Mouse (Mus musculus) CH12.LX (cell line): ENCODE measurements around the gene Taar7b. TPM values are rescaled to one million over a fixed set of nuclear protein-coding genes. Genes with fewer than 3 reads are reported as not detected.
A peak's percentile ranks its signal among the peaks of the same experiment; 100 is the strongest.

ENCODE experiments used
- DNase-seq: peaks from one replicate; pipeline ENCODE4 v3.0.0-alpha.2; 2013; ENCODE audit errors: extremely low read depth
- H3K27ac ChIP-seq: 2 replicates; pipeline ENCODE4 v1.5.1; 2012; ENCODE audit warnings: low read depth, mild to moderate bottlenecking, control low read depth, moderate library complexity; ENCODE audit not compliant: insufficient read depth
- H3K27me3 ChIP-seq: replicated peaks from 2 replicates; pipeline ENCODE3; 2012; ENCODE audit warnings: inconsistent platforms
- H3K36me3 ChIP-seq, 2 experiments: replicated peaks in 1 of 2; 2 replicates each; pipeline versions ENCODE3 to v1.6.1; 2012; ENCODE audit warnings: inconsistent platforms in 1 of 2, low read length in 1 of 2, mild to moderate bottlenecking in 1 of 2, mixed read lengths in 1 of 2, moderate library complexity in 1 of 2; ENCODE audit not compliant: control insufficient read depth in 1 of 2, insufficient read depth in 1 of 2
- H3K4me1 ChIP-seq, 2 experiments: 2 replicates each; pipeline ENCODE4 v1.6.1; 2012; ENCODE audit warnings: inconsistent platforms in 1 of 2, moderate library complexity in 1 of 2; ENCODE audit not compliant: insufficient read depth in 2 of 2, control insufficient read depth in 1 of 2
- H3K4me2 ChIP-seq: 2 replicates; pipeline ENCODE4 v1.6.1; 2012; ENCODE audit warnings: low read depth, mild to moderate bottlenecking, control low read depth; ENCODE audit not compliant: poor library complexity, insufficient read depth, severe bottlenecking
- H3K4me3 ChIP-seq, 3 experiments: fragments of 150-350 bp in 1 of 3; sonication (generic) in 1 of 3; replicated peaks in 1 of 3; 2 replicates each; pipeline versions ENCODE3 to v1.5.1; 2011 to 2012; ENCODE audit warnings: low read depth in 2 of 3, low read length in 2 of 3, mild to moderate bottlenecking in 2 of 3, moderate library complexity in 2 of 3, control low read depth in 1 of 3, improper control_type of control experiment in 1 of 3, inconsistent platforms in 1 of 3, mixed read lengths in 1 of 3; ENCODE audit not compliant: poor library complexity in 1 of 3
- H3K79me2 ChIP-seq: replicated peaks from 2 replicates; pipeline ENCODE4 v1.6.1; 2012; ENCODE audit warnings: mild to moderate bottlenecking, moderate library complexity; ENCODE audit not compliant: control insufficient read depth, poor library complexity, insufficient read depth, severe bottlenecking; ENCODE audit errors: extremely low read depth
- H3K9ac ChIP-seq: 2 replicates; pipeline ENCODE4 v1.6.1; 2012; ENCODE audit warnings: low read depth, mild to moderate bottlenecking, control low read depth, moderate library complexity; ENCODE audit not compliant: insufficient read depth
- H3K9me3 ChIP-seq: replicated peaks from 2 replicates; pipeline ENCODE3; 2012; ENCODE audit warnings: low read length, inconsistent platforms, mixed read lengths
- CHD2 ChIP-seq: IDR thresholded peaks from 2 replicates; pipeline ENCODE4 v1.6.1; 2011; ENCODE audit warnings: low read length, improper control_type of control experiment
- EP300 ChIP-seq: IDR thresholded peaks from 2 replicates; pipeline ENCODE4 v1.6.1; 2011; ENCODE audit warnings: low read length, improper control_type of control experiment
- ETS1 ChIP-seq: conservative IDR thresholded peaks from 2 replicates; pipeline ENCODE4 v1.6.1; 2012; ENCODE audit warnings: low read depth, mild to moderate bottlenecking, inconsistent platforms, low read length, improper control_type of control experiment, moderate library complexity
- IRF4 ChIP-seq: IDR thresholded peaks from 2 replicates; pipeline ENCODE4 v1.6.1; 2014; ENCODE audit warnings: low read depth, mild to moderate bottlenecking, inconsistent platforms, low read length, improper control_type of control experiment
- JUN ChIP-seq: IDR thresholded peaks from 2 replicates; pipeline ENCODE4 v1.6.1; 2011; ENCODE audit warnings: low read depth, mild to moderate bottlenecking, low read length, improper control_type of control experiment, moderate library complexity; ENCODE audit not compliant: insufficient read depth
- JUND ChIP-seq: conservative IDR thresholded peaks from 2 replicates; pipeline ENCODE4 v1.6.1; 2011; ENCODE audit warnings: low read depth, low read length, improper control_type of control experiment
- KAT2A ChIP-seq: IDR thresholded peaks from 2 replicates; pipeline ENCODE4 v1.6.1; 2012; ENCODE audit warnings: low read length, improper control_type of control experiment, inconsistent platforms; ENCODE audit not compliant: insufficient replicate concordance
- MAFK ChIP-seq: IDR thresholded peaks from 2 replicates; pipeline ENCODE4 v1.6.1; 2011; ENCODE audit warnings: low read length, improper control_type of control experiment; ENCODE audit not compliant: insufficient replicate concordance
- MAX ChIP-seq: IDR thresholded peaks from 2 replicates; pipeline ENCODE4 v1.6.1; 2011; ENCODE audit warnings: low read length, improper control_type of control experiment
- MAZ ChIP-seq: IDR thresholded peaks from 2 replicates; pipeline ENCODE4 v1.6.1; 2012; ENCODE audit warnings: low read depth, mild to moderate bottlenecking, inconsistent platforms, low read length, improper control_type of control experiment, moderate library complexity
- MEF2A ChIP-seq: IDR thresholded peaks from 2 replicates; pipeline ENCODE4 v1.6.1; 2014; ENCODE audit warnings: low read depth, mild to moderate bottlenecking, inconsistent platforms, low read length, improper control_type of control experiment, borderline replicate concordance
- MYC ChIP-seq: IDR thresholded peaks from 2 replicates; pipeline ENCODE4 v1.6.1; 2011; ENCODE audit warnings: low read depth, mild to moderate bottlenecking, improper control_type of control experiment, low read length
- NRF1 ChIP-seq: IDR thresholded peaks from 2 replicates; pipeline ENCODE4 v1.6.1; 2014; ENCODE audit warnings: low read depth, mild to moderate bottlenecking, inconsistent platforms, low read length, improper control_type of control experiment, moderate library complexity
- POLR2AphosphoS2 ChIP-seq: IDR thresholded peaks from 2 replicates; pipeline ENCODE4 v1.6.1; 2011; ENCODE audit warnings: low read depth, low read length, improper control_type of control experiment
- RAD21 ChIP-seq: IDR thresholded peaks from 2 replicates; pipeline ENCODE4 v1.6.1; 2011; ENCODE audit warnings: low read depth, mild to moderate bottlenecking, low read length, improper control_type of control experiment, moderate library complexity
- RCOR1 ChIP-seq: conservative IDR thresholded peaks from 2 replicates; pipeline ENCODE4 v1.6.1; 2012; ENCODE audit warnings: low read depth, mild to moderate bottlenecking, inconsistent platforms, low read length, improper control_type of control experiment
- SIN3A ChIP-seq: IDR thresholded peaks from 2 replicates; pipeline ENCODE4 v1.6.1; 2012; ENCODE audit warnings: low read length, improper control_type of control experiment, inconsistent platforms
- SMC3 ChIP-seq: IDR thresholded peaks from 2 replicates; pipeline ENCODE4 v1.6.1; 2011; ENCODE audit warnings: low read depth, low read length, improper control_type of control experiment
- TBP ChIP-seq: conservative IDR thresholded peaks from 2 replicates; pipeline ENCODE4 v1.6.1; 2011; ENCODE audit warnings: low read depth, low read length, improper control_type of control experiment
- TCF12 ChIP-seq: IDR thresholded peaks from 2 replicates; pipeline ENCODE4 v1.6.1; 2014; ENCODE audit warnings: low read depth, mild to moderate bottlenecking, inconsistent platforms, low read length, improper control_type of control experiment
- ZC3H11A ChIP-seq: IDR thresholded peaks from 2 replicates; pipeline ENCODE4 v1.6.1; 2012; ENCODE audit warnings: low read depth, mild to moderate bottlenecking, inconsistent platforms, low read length, improper control_type of control experiment
- ZMIZ1 ChIP-seq: IDR thresholded peaks from 2 replicates; pipeline ENCODE4 v1.6.1; 2012; ENCODE audit warnings: low read depth, mild to moderate bottlenecking, inconsistent platforms, low read length, improper control_type of control experiment
- dilution Hi-C: fragments of 300-500 bp; cut with MboI; formaldehyde crosslinking; loops from 2 replicates; pipeline ENCODE4 v1.14.3; 2020; ENCODE audit warnings: low sequenced_read_pairs; ENCODE audit not compliant: extremely low pct_unique_long_range_greater_than_20kb, extremely low pct_ligation_motif_present
- in situ Hi-C: fragments of 300-500 bp; cut with MboI; formaldehyde crosslinking; loops from 3 replicates; pipeline ENCODE4 v1.14.3; 2019; ENCODE audit warnings: low sequenced_read_pairs, low pct_ligation_motif_present, low pct_unique_long_range_greater_than_20kb, mixed read lengths
- polyA plus RNA-seq: library from polyadenylated mRNA; unstranded; fragments of >175 nt; gene quantifications from 2 replicates; pipeline ENCODE4 v1.2.1, GENCODE M21; 2012; ENCODE audit warnings: low read depth; ENCODE audit not compliant: insufficient read length
- total RNA-seq, 2 experiments: library from RNA; depleted of rRNA; stranded (reverse); fragments of 300-350 nt in 1 of 2; fragments of >200 nt in 1 of 2; gene quantifications; 2 replicates each; pipeline ENCODE4 v1.2.3; 2012 to 2014

The Taar7b gene
- total and polyA plus RNA-seq, 3 experiments: not detected

DNA sequence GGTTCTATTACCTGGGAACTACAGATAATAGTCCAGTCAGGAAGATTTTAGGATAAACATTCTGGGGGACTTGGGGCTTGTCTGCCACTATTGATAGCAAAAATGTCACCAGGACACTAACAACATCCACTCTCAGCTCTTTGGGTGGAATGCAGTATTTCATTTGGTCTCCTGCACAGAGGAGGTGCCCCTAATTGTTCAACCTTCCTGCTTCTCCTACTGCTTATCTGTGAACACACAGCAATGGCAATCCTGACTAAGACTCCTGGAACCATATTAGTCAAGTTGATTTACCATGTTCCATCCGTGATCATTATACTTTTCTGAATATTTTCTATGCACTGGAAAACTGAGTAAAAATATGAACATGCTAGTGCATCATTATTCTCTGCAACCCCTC, 8.4 kb downstream of the Taar7b start:
- Histone ChIP-seq H3K9me3 (no peaks in the 10 kb centered on the region), H3K4me2 (no peak overlapping the region), H3K27ac (no peak overlapping the region), H3K4me1 (no peaks in the 10 kb centered on the region), H3K9ac (no peak overlapping the region), H3K36me3 (no peaks in the 10 kb centered on the region), H3K27me3 (no peaks in the 10 kb centered on the region), H3K79me2 (no peaks in the 10 kb centered on the region), H3K4me3 (no peak overlapping the region)
- in situ Hi-C loops: no loop called here
- dilution Hi-C loops: no loop called here
- no peak for DNase-seq
- TF ChIP-seq RCOR1 (no peak), TBP (no peak), POLR2AphosphoS2 (no peak), SMC3 (no peak), ETS1 (no peak), ZMIZ1 (no peak), KAT2A (no peak), SIN3A (no peak), ZC3H11A (no peak), MAZ (no peak)

DNA sequence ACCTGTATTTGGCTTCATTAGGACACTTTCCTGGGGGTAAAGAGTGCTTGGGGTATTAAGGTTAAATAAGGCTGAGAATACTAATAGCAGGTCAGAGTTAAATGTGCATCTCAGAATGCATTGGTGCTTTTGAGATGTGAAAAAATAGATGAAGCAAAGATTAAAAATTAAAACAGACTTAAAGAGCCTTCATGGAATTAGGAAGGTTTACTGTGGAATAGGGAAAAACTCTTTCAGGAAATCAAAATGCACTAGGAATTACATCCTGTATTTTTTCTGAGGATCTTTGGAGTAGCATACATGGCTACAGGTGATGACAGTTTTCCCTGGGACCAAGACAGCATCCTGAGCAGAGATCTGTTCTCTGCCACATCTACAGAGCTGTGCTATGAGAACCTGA, 27.2 kb downstream of the Taar7b start, which contains the start of gene Taar7d:
Gene Taar7d (plus strand): TSS at position 301 of the 400 bp plus-strand sequence.
- no peak within 1 kb of the TSS for H3K4me2 ChIP-seq
- H3K4me3 ChIP-seq: no peak within 1 kb of the TSS
- H3K36me3 ChIP-seq: no peaks in the 10 kb centered on the region
- in situ Hi-C loops: no loop called here
- no peak within 1 kb of the TSS for H3K27ac ChIP-seq
- dilution Hi-C loops: no loop called here
- H3K27me3 ChIP-seq: no peaks in the 10 kb centered on the region
- peaks cover 0 to 8% of the 10 kb centered on the region in 2 experiments; a peak in 2 of 4 replicates for H3K4me1 ChIP-seq
- no peak for DNase-seq
- TF ChIP-seq POLR2AphosphoS2: no peak
- no peak for TF ChIP-seq CHD2
- no peak for TF ChIP-seq MYC
- no peak for TF ChIP-seq MAX
- TF ChIP-seq, all 38 proteins: peak for 0
- Histone ChIP-seq H3K9me3 (peaks cover 2% of the 10 kb centered on the region), H3K79me2 (no peaks in the 10 kb centered on the region), H3K9ac (no peak within 1 kb of the TSS)

GRCm38 (mm10) chr10:24031347-24031746, 31.6 kb downstream of the Taar7b start:
- no peaks in the 10 kb centered on the region for H3K79me2 ChIP-seq
- H3K9me3 ChIP-seq: no peaks in the 10 kb centered on the region
- dilution Hi-C loops: no loop called here
- TF ChIP-seq MAFK: peak; percentile 43; the same call in 1 of the 2 replicates
- TF ChIP-seq EP300: peak; percentile 33; the same call in 1 of the 2 replicates
- no peak for TF ChIP-seq NRF1
- peak; percentile 95 for TF ChIP-seq MEF2A
- TF ChIP-seq TCF12: no peak
- TF ChIP-seq IRF4: peak; percentile 81
- peak; percentile 66 for TF ChIP-seq JUND
- 0 out of 2 replicates have a peak, but pooled peaks have one; percentile 37 for TF ChIP-seq ETS1
- no peak for TF ChIP-seq RAD21
- TF ChIP-seq JUN: peak; percentile 91
- H3K27ac ChIP-seq: no peak overlapping the region
- 0 out of 2 replicates have a peak overlapping the region, but pooled peaks have one; percentile 50 for H3K4me2 ChIP-seq
- in situ Hi-C loops: no loop called here
- H3K27me3 ChIP-seq: no peaks in the 10 kb centered on the region
- no peaks in the 10 kb centered on the region for H3K36me3 ChIP-seq
- H3K4me1 ChIP-seq: peaks cover 0 to 5% of the 10 kb centered on the region in 2 experiments; a peak in 2 of 4 replicates
- H3K4me3 ChIP-seq: no peak overlapping the region
- no peak overlapping the region for H3K9ac ChIP-seq
- peak; percentile 35 for DNase-seq
